ENCODE assay signal across 25 mouse cellular contexts in the genomic region with DNA sequence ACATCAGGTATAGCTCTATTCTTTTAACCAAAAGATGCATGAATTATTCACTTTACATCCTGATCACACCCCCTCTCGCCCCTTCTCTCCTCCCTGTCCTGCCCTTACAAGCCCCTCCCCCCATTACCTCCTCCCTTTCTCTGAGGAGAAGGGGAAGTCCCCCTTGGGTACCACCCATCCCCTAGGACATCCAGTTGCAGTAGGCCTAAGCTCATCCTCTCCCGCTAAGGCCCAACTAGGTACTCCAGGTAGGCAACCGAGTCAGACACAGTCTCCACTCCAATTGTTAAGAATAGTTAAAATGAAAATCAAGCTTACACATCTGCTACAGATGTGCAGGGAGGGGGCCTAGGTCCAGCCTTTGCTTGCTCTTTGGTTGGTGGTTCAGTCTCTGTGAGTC.
"Had no signal": no experiment of that assay in that cellular context is flagged by ENCODE, and none has a peak within 500 bp of the region (broad histone marks: within the 10 kb centered on the region; RNA-seq: fewer than 3 reads in every experiment).

No protein-coding gene starts in this region.

- H3K4me3 ChIP-seq: embryonic facial prominence, embryonic 10.5 days; embryonic facial prominence, embryonic 12.5 days; embryonic facial prominence, embryonic 13.5 days; embryonic facial prominence, embryonic 15.5 days; erythroblast, embryonic 14.5 days; forebrain, embryonic 10.5 days; forebrain, embryonic 12.5 days; forebrain, embryonic 13.5 days; forebrain, embryonic 15.5 days; gastrocnemius, adult 2 months; heart, adult 2 months had no signal

- H3K36me3 ChIP-seq: embryonic facial prominence, embryonic 10.5 days; embryonic facial prominence, embryonic 12.5 days; embryonic facial prominence, embryonic 13.5 days; embryonic facial prominence, embryonic 15.5 days; forebrain, embryonic 10.5 days; forebrain, embryonic 12.5 days; forebrain, embryonic 15.5 days had no signal

- H3K27ac ChIP-seq: embryonic facial prominence, embryonic 10.5 days; embryonic facial prominence, embryonic 12.5 days; embryonic facial prominence, embryonic 13.5 days; embryonic facial prominence, embryonic 15.5 days; forebrain, embryonic 10.5 days; forebrain, embryonic 12.5 days; forebrain, embryonic 13.5 days; forebrain, embryonic 15.5 days; gastrocnemius, adult 2 months; heart, adult 2 months had no signal

- H3K4me2 ChIP-seq: embryonic facial prominence, embryonic 12.5 days; embryonic facial prominence, embryonic 13.5 days; embryonic facial prominence, embryonic 15.5 days; forebrain, embryonic 12.5 days; forebrain, embryonic 13.5 days; forebrain, embryonic 15.5 days had no signal

- DNase-seq: cerebellum, adult 8-10 months; cerebellum, adult 9-10 months; cerebellum, adult 9-11 months; cerebellum, postnatal 10 days; cerebellum, postnatal 14 days; cerebellum, postnatal 25 days; cerebellum, postnatal 36 days; embryo, embryonic 11 days; forebrain, postnatal 0 days; gastrocnemius, adult 2 months; gastrocnemius, postnatal 10 days; gastrocnemius, postnatal 14 days; gastrocnemius, postnatal 25 days; gastrocnemius, postnatal 36 days; heart, adult 18-20 months; heart, adult 2 months had no signal

- H3K27me3 ChIP-seq: embryonic facial prominence, embryonic 12.5 days; embryonic facial prominence, embryonic 13.5 days; embryonic facial prominence, embryonic 15.5 days; forebrain, embryonic 12.5 days; forebrain, embryonic 13.5 days; forebrain, embryonic 15.5 days had no signal

- H3K4me1 ChIP-seq: embryonic facial prominence, embryonic 10.5 days; embryonic facial prominence, embryonic 12.5 days; embryonic facial prominence, embryonic 13.5 days; embryonic facial prominence, embryonic 15.5 days; forebrain, embryonic 10.5 days; forebrain, embryonic 12.5 days; forebrain, embryonic 13.5 days; forebrain, embryonic 15.5 days had no signal

- H3K9me3 ChIP-seq: embryonic facial prominence, embryonic 10.5 days; embryonic facial prominence, embryonic 12.5 days; embryonic facial prominence, embryonic 13.5 days; embryonic facial prominence, embryonic 15.5 days; forebrain, embryonic 10.5 days; forebrain, embryonic 12.5 days; forebrain, embryonic 13.5 days; forebrain, embryonic 15.5 days had no signal

- H3K9ac ChIP-seq: embryonic facial prominence, embryonic 12.5 days; embryonic facial prominence, embryonic 13.5 days; embryonic facial prominence, embryonic 15.5 days; forebrain, embryonic 12.5 days; forebrain, embryonic 13.5 days; forebrain, embryonic 15.5 days; forebrain, postnatal 0 days had no signal
